Comparison of ENCODE assay signal across 8 mouse cellular contexts in the genomic region with DNA sequence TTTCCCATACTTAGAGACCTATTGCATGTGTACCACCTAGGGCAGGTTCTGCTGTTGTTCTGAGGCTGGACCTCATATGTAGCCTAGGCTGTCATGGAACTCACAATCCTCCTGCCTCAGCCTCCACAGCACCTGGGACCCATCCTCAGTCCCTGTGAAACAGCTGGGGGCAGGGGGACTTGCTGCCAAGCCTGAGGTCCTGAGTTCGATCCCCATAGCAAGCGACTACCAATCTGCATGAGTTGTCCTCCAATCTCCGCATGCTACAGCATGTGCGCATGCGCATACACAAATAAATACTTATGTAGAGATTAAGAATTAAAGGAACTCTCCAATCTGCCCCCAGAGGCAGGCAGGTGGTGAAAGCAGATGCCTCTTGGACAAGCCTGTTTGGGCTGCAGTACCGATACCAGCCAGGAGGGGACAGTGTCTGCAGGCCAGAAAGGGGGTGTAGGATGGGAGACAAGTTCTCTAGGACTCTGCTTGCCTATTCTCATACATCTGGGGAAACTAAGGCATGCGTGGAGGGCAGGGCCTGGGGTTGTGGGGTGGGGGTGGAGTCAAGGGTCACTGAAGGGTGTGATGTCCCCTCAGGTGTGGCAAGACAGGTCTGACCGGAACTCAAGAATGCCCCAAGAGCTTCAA. TPM values are rescaled to one million over a fixed set of nuclear protein-coding genes. Genes with fewer than 3 reads are reported as not detected.
A peak's percentile ranks its signal among the peaks of the same experiment; 100 is the strongest.
DNase-seq lines count a peak whose midpoint lies in the region; ATAC-seq and TF ChIP-seq lines count a peak whose summit lies in the region.

No protein-coding gene starts in this region.

- H3K9me3 ChIP-seq in liver, embryonic 14.5 days (ENCODE audit: control insufficient read depth, low read length), result no peaks in the 10 kb centered on the region

- TF ChIP-seq EP300 in liver, embryonic 14.5 days (IDR thresholded peaks at IDR 0.05; ENCODE audit: low read depth), result no peak

- no peak overlapping the region for H3K27ac ChIP-seq in thymus, adult 2 months (ENCODE audit: control insufficient read depth, insufficient read depth, low read length)
- H3K27ac ChIP-seq in liver, embryonic 14.5 days, result no peak overlapping the region

- peak; percentile 41 for DNase-seq in gastrocnemius, adult 18-20 months (ENCODE audit: low spot score)
- no peak for DNase-seq in gastrocnemius, postnatal 4 days (ENCODE audit: low spot score in 2 of 2)
- peak; percentile 74 for DNase-seq in thymus, adult 2 months
- no peak for DNase-seq in thymus, adult 18-20 months
- peak; percentile 33 for DNase-seq in embryo, embryonic 11 days
- DNase-seq in liver, embryonic 14.5 days (ENCODE audit: low read depth in 3 of 3, low spot score in 3 of 3), result peak; percentile 49 to 62 (median 51)
- peak; percentile 85 for DNase-seq in splenic B cell, adult 2 months (ENCODE audit: low read depth, low spot score)

- 77% methylated on average over 8 of the region's 8 CpGs for WGBS in thymus, adult 2 months
- WGBS in liver, embryonic 14.5 days (ENCODE audit: insufficient replicate concordance), result 57% methylated on average over 8 of the region's 8 CpGs

- H3K9ac ChIP-seq in liver, embryonic 14.5 days (replicated peaks), result no peak overlapping the region

- no peaks in the 10 kb centered on the region for H3K36me3 ChIP-seq in thymus, adult 2 months (ENCODE audit: control insufficient read depth, insufficient read depth, low read length)
- H3K36me3 ChIP-seq in liver, embryonic 14.5 days (replicated peaks; ENCODE audit: control insufficient read depth, insufficient read depth, low read depth), result no peaks in the 10 kb centered on the region
- no peaks in the 10 kb centered on the region for H3K36me3 ChIP-seq in splenic B cell, adult 2 months (ENCODE audit: control insufficient read depth, insufficient read depth, low read length, poor library complexity, severe bottlenecking)

- TF ChIP-seq CTCF in thymus, adult 2 months (IDR thresholded peaks at IDR 0.05; ENCODE audit: borderline replicate concordance, control insufficient read depth, extremely low read depth, insufficient read depth, low read length, poor library complexity), result peak; percentile 87; the same call in 1 of the 2 replicates
- TF ChIP-seq CTCF in liver, embryonic 14.5 days (IDR thresholded peaks at IDR 0.05; ENCODE audit: low read depth), result peak; percentile 99

- H3K4me1 ChIP-seq in thymus, adult 2 months (replicated peaks; ENCODE audit: control insufficient read depth, insufficient read depth, low read length), result peaks cover 49% of the 10 kb centered on the region
- peaks cover 10 to 20% of the 10 kb centered on the region in 2 experiments; a peak in 3 of 4 replicates for H3K4me1 ChIP-seq in liver, embryonic 14.5 days (replicated peaks; ENCODE audit: control insufficient read depth in 2 of 2, insufficient read depth in 2 of 2, low read length in 1 of 2)

- no peaks in the 10 kb centered on the region for H3K27me3 ChIP-seq in thymus, adult 2 months (ENCODE audit: control insufficient read depth, insufficient read depth, low read length)
- peaks cover 21% of the 10 kb centered on the region for H3K27me3 ChIP-seq in liver, embryonic 14.5 days (ENCODE audit: control insufficient read depth, insufficient read depth, low read length)
- no peaks in the 10 kb centered on the region for H3K27me3 ChIP-seq in splenic B cell, adult 2 months (ENCODE audit: control insufficient read depth, insufficient read depth, low read length, poor library complexity, severe bottlenecking)

- no peak overlapping the region for H3K4me2 ChIP-seq in liver, embryonic 14.5 days (ENCODE audit: low read depth)

- no peak for ATAC-seq in liver, embryonic 14.5 days (ENCODE audit: insufficient read depth)
- no peak for ATAC-seq in megakaryocyte, adult 5-6 weeks (ENCODE audit: poor library complexity, severe bottlenecking)

- no peak overlapping the region for H3K4me3 ChIP-seq in thymus, adult 2 months (ENCODE audit: control insufficient read depth, insufficient read depth, low read length)
- H3K4me3 ChIP-seq in liver, embryonic 14.5 days (ENCODE audit: insufficient read depth in 1 of 2, low read depth in 2 of 2, low read length in 2 of 2), result no peak overlapping the region

- TF ChIP-seq POLR2A in thymus, adult 2 months (IDR thresholded peaks at IDR 0.05; ENCODE audit: control insufficient read depth, extremely low read depth, insufficient read depth, low read length, poor library complexity), result no peak

RNA-seq across cellular contexts. Expression of a gene that starts 3.7 kb away (rescaled TPM):
- total RNA-seq in gastrocnemius, adult 18-20 months (2021), result not detected
- total RNA-seq in gastrocnemius, postnatal 4 days (2021), result under 1 TPM; 0.25 to 0.44 TPM
- 27.5 and 34.5 TPM in 2 replicates for polyA plus RNA-seq in thymus, adult 2 months (2012; rRNA removed)
- polyA plus RNA-seq in liver, embryonic 14.5 days (2012; rRNA removed), result 0.38 and 0.40 TPM in 2 replicates
- 0.20 and 0.37 TPM in 2 replicates for polyA plus RNA-seq in liver, embryonic 14.5 days (2014; fragmentation: Nextera tagmentation; extraction: Ambion mirVana)
- total RNA-seq in megakaryocyte, adult 5-6 weeks (2015), result 3.4 and 3.7 TPM in 2 replicates
- 5.0 and 6.5 TPM in 2 replicates for total RNA-seq in megakaryocyte, adult 5-6 weeks (2017)

RNA-seq across cellular contexts. Expression of a gene that starts 5.1 kb away (rescaled TPM):
- total RNA-seq in gastrocnemius, adult 18-20 months (2021), result 10 to 100 TPM; 19.7 to 20.4 TPM
- 10 to 100 TPM; 35.8 TPM for total RNA-seq in gastrocnemius, postnatal 4 days (2021)
- polyA plus RNA-seq in thymus, adult 2 months (2012; rRNA removed), result 212 and 239 TPM in 2 replicates
- 12.8 and 13.1 TPM in 2 replicates for polyA plus RNA-seq in liver, embryonic 14.5 days (2012; rRNA removed)
- 10.5 and 12.5 TPM in 2 replicates for polyA plus RNA-seq in liver, embryonic 14.5 days (2014; fragmentation: Nextera tagmentation; extraction: Ambion mirVana)
- total RNA-seq in megakaryocyte, adult 5-6 weeks (2015), result 28.0 and 31.7 TPM in 2 replicates
- 40.4 and 46.1 TPM in 2 replicates for total RNA-seq in megakaryocyte, adult 5-6 weeks (2017)

RNA-seq across cellular contexts. Expression of a gene that starts 20.9 kb away (rescaled TPM):
- 100 to 1,000 TPM; 102 to 105 TPM for total RNA-seq in gastrocnemius, adult 18-20 months (2021)
- total RNA-seq in gastrocnemius, postnatal 4 days (2021), result 10 to 100 TPM; 49.2 to 50.2 TPM
- polyA plus RNA-seq in thymus, adult 2 months (2012; rRNA removed), result 125 and 136 TPM in 2 replicates
- 14.3 and 14.6 TPM in 2 replicates for polyA plus RNA-seq in liver, embryonic 14.5 days (2012; rRNA removed)
- polyA plus RNA-seq in liver, embryonic 14.5 days (2014; fragmentation: Nextera tagmentation; extraction: Ambion mirVana), result 15.7 and 16.1 TPM in 2 replicates
- 16.4 and 20.2 TPM in 2 replicates for total RNA-seq in megakaryocyte, adult 5-6 weeks (2015)
- 11.5 and 15.0 TPM in 2 replicates for total RNA-seq in megakaryocyte, adult 5-6 weeks (2017)

RNA-seq across cellular contexts. Expression of a gene that starts 20.9 kb away (rescaled TPM):
- 100 to 1,000 TPM; 106 to 116 TPM for total RNA-seq in gastrocnemius, adult 18-20 months (2021)
- 10 to 100 TPM; 90.0 to 97.6 TPM for total RNA-seq in gastrocnemius, postnatal 4 days (2021)
- polyA plus RNA-seq in thymus, adult 2 months (2012; rRNA removed), result 102 and 118 TPM in 2 replicates
- 42.8 and 49.9 TPM in 2 replicates for polyA plus RNA-seq in liver, embryonic 14.5 days (2012; rRNA removed)
- 113 and 120 TPM in 2 replicates for polyA plus RNA-seq in liver, embryonic 14.5 days (2014; fragmentation: Nextera tagmentation; extraction: Ambion mirVana)
- total RNA-seq in megakaryocyte, adult 5-6 weeks (2015), result 52.1 and 67.0 TPM in 2 replicates
- total RNA-seq in megakaryocyte, adult 5-6 weeks (2017), result 97.4 and 154 TPM in 2 replicates

RNA-seq across cellular contexts. Expression of a gene that starts 33.3 kb away (rescaled TPM):
- 10 to 100 TPM; 10.1 to 10.9 TPM for total RNA-seq in gastrocnemius, adult 18-20 months (2021)
- total RNA-seq in gastrocnemius, postnatal 4 days (2021), result 10 to 100 TPM; 17.8 to 18.3 TPM
- 89.3 and 89.6 TPM in 2 replicates for polyA plus RNA-seq in thymus, adult 2 months (2012; rRNA removed)
- polyA plus RNA-seq in liver, embryonic 14.5 days (2012; rRNA removed), result 20.8 and 24.3 TPM in 2 replicates
- 12.1 and 16.6 TPM in 2 replicates for polyA plus RNA-seq in liver, embryonic 14.5 days (2014; fragmentation: Nextera tagmentation; extraction: Ambion mirVana)
- total RNA-seq in megakaryocyte, adult 5-6 weeks (2015), result 4.5 and 7.4 TPM in 2 replicates
- 16.2 and 20.6 TPM in 2 replicates for total RNA-seq in megakaryocyte, adult 5-6 weeks (2017)

Comparison
In these comparisons a context has a peak if more than half of its experiments do, and no peak if none do; other contexts are left out.
1. DNase-seq: peak in gastrocnemius, adult 18-20 months (single experiment), thymus, adult 2 months (single experiment), embryo, embryonic 11 days (single experiment), liver, embryonic 14.5 days (3 of 3) and splenic B cell, adult 2 months (single experiment); none in gastrocnemius, postnatal 4 days (0 of 2) and thymus, adult 18-20 months (0 of 2).